Mouse (Mus musculus): ENCODE measurements around the gene Morc4. TPM values are rescaled to one million over a fixed set of nuclear protein-coding genes. Genes with fewer than 3 reads are reported as not detected.

Gene Morc4
- total and polyA plus RNA-seq, 3 experiments, result 6.7 to 22.8 (median 15.6) TPM

GRCm38 (mm10) chrX:139828363-139829092 lies 42.9 kb downstream of the Morc4 start:
- peaks cover 11% of the 10 kb centered on the region for H3K4me1 ChIP-seq (ENCODE audit: insufficient read depth, low read depth, low read length)
- ATAC-seq (ENCODE audit: extremely low read depth, insufficient number of reproducible peaks, low FRiP score, poor library complexity, severe bottlenecking) (no peak), DNase-seq (ENCODE audit: low spot score) (no peak)
- TF ChIP-seq GATA2 (IDR thresholded peaks at IDR 0.05; ENCODE audit: borderline replicate concordance, low read depth, low read length), result no peak
- no peak for TF ChIP-seq GATA1 (IDR thresholded peaks at IDR 0.05; ENCODE audit: borderline replicate concordance, low read length)
- no peak for TF ChIP-seq CTCF (IDR thresholded peaks at IDR 0.05; ENCODE audit: low read depth, low read length)
- TF ChIP-seq POLR2AphosphoS5 (IDR thresholded peaks at IDR 0.05; ENCODE audit: insufficient replicate concordance, low read depth, low read length), result no peak
- no peak overlapping the region for H3K4me3 ChIP-seq (ENCODE audit: low read depth, low read length)
- peaks cover 35% of the 10 kb centered on the region for H3K36me3 ChIP-seq (replicated peaks)
- no peaks in the 10 kb centered on the region for H3K27me3 ChIP-seq (ENCODE audit: insufficient read depth, low read length)
- H3K9me3 ChIP-seq (replicated peaks), result no peaks in the 10 kb centered on the region

GRCm38 (mm10) chrX:139826926-139827325 lies 44.6 kb downstream of the Morc4 start:
- Histone ChIP-seq H3K4me1 (ENCODE audit: insufficient read depth, low read depth, low read length) (peaks cover 11% of the 10 kb centered on the region), H3K9me3 (replicated peaks) (no peaks in the 10 kb centered on the region), H3K36me3 (replicated peaks) (peaks cover 44% of the 10 kb centered on the region), H3K27me3 (ENCODE audit: insufficient read depth, low read length) (no peaks in the 10 kb centered on the region), H3K4me3 (ENCODE audit: low read depth, low read length) (no peak overlapping the region)
- DNase-seq (ENCODE audit: low spot score), result no peak
- TF ChIP-seq GATA1 (IDR thresholded peaks at IDR 0.05; ENCODE audit: borderline replicate concordance, low read length) (no peak), GATA2 (IDR thresholded peaks at IDR 0.05; ENCODE audit: borderline replicate concordance, low read depth, low read length) (no peak), CTCF (IDR thresholded peaks at IDR 0.05; ENCODE audit: low read depth, low read length) (no peak), POLR2AphosphoS5 (IDR thresholded peaks at IDR 0.05; ENCODE audit: insufficient replicate concordance, low read depth, low read length) (no peak), TAL1 (conservative IDR thresholded peaks at IDR 0.05; ENCODE audit: low read depth, low read length) (no peak)
- no peak for ATAC-seq (ENCODE audit: extremely low read depth, insufficient number of reproducible peaks, low FRiP score, poor library complexity, severe bottlenecking)

GRCm38 (mm10) chrX:139825402-139825801 lies 46.1 kb downstream of the Morc4 start:
- Histone ChIP-seq H3K36me3 (replicated peaks) (peaks cover 49% of the 10 kb centered on the region), H3K9me3 (replicated peaks) (no peaks in the 10 kb centered on the region), H3K4me1 (ENCODE audit: insufficient read depth, low read depth, low read length) (peaks cover 13% of the 10 kb centered on the region), H3K27me3 (ENCODE audit: insufficient read depth, low read length) (no peaks in the 10 kb centered on the region), H3K4me3 (ENCODE audit: low read depth, low read length) (no peak overlapping the region)
- DNase-seq (ENCODE audit: low spot score) (no peak), ATAC-seq (ENCODE audit: extremely low read depth, insufficient number of reproducible peaks, low FRiP score, poor library complexity, severe bottlenecking) (no peak)
- TF ChIP-seq GATA1 (IDR thresholded peaks at IDR 0.05; ENCODE audit: borderline replicate concordance, low read length), result no peak

- TF ChIP-seq GATA2 (IDR thresholded peaks at IDR 0.05; ENCODE audit: borderline replicate concordance, low read depth, low read length) (no peak), POLR2AphosphoS5 (IDR thresholded peaks at IDR 0.05; ENCODE audit: insufficient replicate concordance, low read depth, low read length) (no peak), GATA1 (IDR thresholded peaks at IDR 0.05; ENCODE audit: borderline replicate concordance, low read length) (no peak), CTCF (IDR thresholded peaks at IDR 0.05; ENCODE audit: low read depth, low read length) (no peak), TAL1 (conservative IDR thresholded peaks at IDR 0.05; ENCODE audit: low read depth, low read length) (no peak)
- DNase-seq (ENCODE audit: low spot score), result no peak
- Histone ChIP-seq H3K27me3 (ENCODE audit: insufficient read depth, low read length) (no peaks in the 10 kb centered on the region), H3K4me1 (ENCODE audit: insufficient read depth, low read depth, low read length) (peaks cover 48% of the 10 kb centered on the region), H3K9me3 (replicated peaks) (no peaks in the 10 kb centered on the region), H3K4me3 (ENCODE audit: low read depth, low read length) (no peak overlapping the region), H3K36me3 (replicated peaks) (peaks cover under 1% of the 10 kb centered on the region)
- no peak for ATAC-seq (ENCODE audit: extremely low read depth, insufficient number of reproducible peaks, low FRiP score, poor library complexity, severe bottlenecking)
These were observed 56.3 kb downstream of the Morc4 start for GRCm38 (mm10) chrX:139815201-139815600.

GRCm38 (mm10) chrX:139814018-139814635 lies 57.4 kb downstream of the Morc4 start:
- Histone ChIP-seq H3K4me3 (ENCODE audit: low read depth, low read length) (no peak overlapping the region; the same call in 1 of the 2 replicates), H3K27me3 (ENCODE audit: insufficient read depth, low read length) (no peaks in the 10 kb centered on the region), H3K4me1 (ENCODE audit: insufficient read depth, low read depth, low read length) (peaks cover 53% of the 10 kb centered on the region), H3K9me3 (replicated peaks) (no peaks in the 10 kb centered on the region), H3K36me3 (replicated peaks) (no peaks in the 10 kb centered on the region)
- TF ChIP-seq TAL1 (conservative IDR thresholded peaks at IDR 0.05; ENCODE audit: low read depth, low read length) (peak; percentile 80), POLR2AphosphoS5 (IDR thresholded peaks at IDR 0.05; ENCODE audit: insufficient replicate concordance, low read depth, low read length) (no peak)
- DNase-seq (ENCODE audit: low spot score), result peak; percentile 23
- peak; percentile 89 for ATAC-seq (ENCODE audit: extremely low read depth, insufficient number of reproducible peaks, low FRiP score, poor library complexity, severe bottlenecking)

- DNase-seq (ENCODE audit: low spot score), result no peak
These were observed 58.0 kb downstream of the Morc4 start for GRCm38 (mm10) chrX:139813299-139814002.

More at GRCm38 (mm10) chrX:139813299-139814002, 58.0 kb downstream of the Morc4 start:
- no peaks in the 10 kb centered on the region for H3K9me3 ChIP-seq (replicated peaks)
- no peaks in the 10 kb centered on the region for H3K36me3 ChIP-seq (replicated peaks)
- H3K27me3 ChIP-seq (ENCODE audit: insufficient read depth, low read length), result no peaks in the 10 kb centered on the region
- ATAC-seq (ENCODE audit: extremely low read depth, insufficient number of reproducible peaks, low FRiP score, poor library complexity, severe bottlenecking), result no peak
- TF ChIP-seq GATA2 (IDR thresholded peaks at IDR 0.05; ENCODE audit: borderline replicate concordance, low read depth, low read length) (no peak), CTCF (IDR thresholded peaks at IDR 0.05; ENCODE audit: low read depth, low read length) (no peak), GATA1 (IDR thresholded peaks at IDR 0.05; ENCODE audit: borderline replicate concordance, low read length) (no peak), TAL1 (conservative IDR thresholded peaks at IDR 0.05; ENCODE audit: low read depth, low read length) (no peak)
- peaks cover 56% of the 10 kb centered on the region for H3K4me1 ChIP-seq (ENCODE audit: insufficient read depth, low read depth, low read length)
- no peak overlapping the region; the same call in 1 of the 2 replicates for H3K4me3 ChIP-seq (ENCODE audit: low read depth, low read length)
